Mouse (Mus musculus): ENCODE results near the gene Macrod1.

GRCm38 (mm10) chr19:7191639-7192038, 135.0 kb downstream of the Macrod1 start:
- no peak for TF ChIP-seq CTCF (IDR thresholded peaks at IDR 0.05; ENCODE audit: low read depth, low read length)
- no peak for TF ChIP-seq EP300 (IDR thresholded peaks at IDR 0.05; ENCODE audit: insufficient read depth, low read depth, low read length)
- no peak for TF ChIP-seq POLR2A (IDR thresholded peaks at IDR 0.05; ENCODE audit: insufficient read depth, low read length)
